Mouse (Mus musculus) liver, embryonic 14.5 days (tissue): ENCODE measurements around the gene Fez1. TPM values are rescaled to one million over a fixed set of nuclear protein-coding genes. Genes with fewer than 3 reads are reported as not detected.

Experiments
- ATAC-seq: fragments of 200-750 bp; cut with Nextera tagmentation; 2 replicates; pipeline ENCODE4 v1.8.0; 2017; ENCODE audit warnings: moderate number of reproducible peaks, mild to moderate bottlenecking, moderate library complexity; ENCODE audit not compliant: insufficient read depth
- DNase-seq, 3 experiments: peaks; one replicate each; pipeline ENCODE4 v3.0.0-alpha.2; 2012 to 2013; ENCODE audit warnings: low read depth in 3 of 3, low spot score in 3 of 3
- H3K27ac ChIP-seq: fragments of 300-500 bp; sonication (generic); 2 replicates; pipeline ENCODE4 v1.5.1; 2014; ENCODE audit warnings: moderate library complexity, mild to moderate bottlenecking, control low read depth, inconsistent platforms
- H3K27me3 ChIP-seq: fragments of 300-500 bp; sonication (generic); 2 replicates; pipeline ENCODE4 v1.6.1; 2014; ENCODE audit warnings: mild to moderate bottlenecking, low read length, moderate library complexity; ENCODE audit not compliant: control insufficient read depth, insufficient read depth
- H3K36me3 ChIP-seq: fragments of 300-500 bp; sonication (generic); replicated peaks from 2 replicates; pipeline ENCODE4 v1.6.1; 2014; ENCODE audit warnings: low read depth; ENCODE audit not compliant: control insufficient read depth, insufficient read depth
- H3K4me1 ChIP-seq, 2 experiments: fragments of 200-500 bp in 1 of 2; fragments of 300-500 bp in 1 of 2; sonication (generic) in 1 of 2; replicated peaks; 2 replicates each; pipeline ENCODE4 v1.6.1; 2012 to 2014; ENCODE audit warnings: antibody characterized with exemption in 1 of 2, inconsistent platforms in 1 of 2, low read length in 1 of 2; ENCODE audit not compliant: control insufficient read depth in 2 of 2, insufficient read depth in 2 of 2
- H3K4me2 ChIP-seq: fragments of 300-500 bp; sonication (generic); 2 replicates; pipeline ENCODE4 v1.6.1; 2014; ENCODE audit warnings: low read depth, mild to moderate bottlenecking, control low read depth, moderate library complexity
- H3K4me3 ChIP-seq, 2 experiments: fragments of 200-500 bp in 1 of 2; fragments of 300-500 bp in 1 of 2; sonication (generic) in 1 of 2; 2 replicates each; pipeline ENCODE4 v1.5.1; 2012 to 2014; ENCODE audit warnings: low read depth in 2 of 2, low read length in 2 of 2, mild to moderate bottlenecking in 2 of 2, control low read depth in 1 of 2, inconsistent platforms in 1 of 2, moderate library complexity in 1 of 2; ENCODE audit not compliant: insufficient read depth in 1 of 2
- H3K9ac ChIP-seq: fragments of 300-500 bp; sonication (generic); replicated peaks from 2 replicates; pipeline ENCODE4 v1.6.1; 2014; ENCODE audit warnings: mild to moderate bottlenecking, control low read depth, moderate library complexity
- H3K9me3 ChIP-seq: fragments of 300-500 bp; sonication (generic); 2 replicates; pipeline ENCODE4 v1.6.1; 2016; ENCODE audit warnings: low read length, mixed read lengths; ENCODE audit not compliant: control insufficient read depth
- CTCF ChIP-seq: IDR thresholded peaks from 2 replicates; pipeline ENCODE4 v1.5.1; 2016; ENCODE audit warnings: antibody characterized with exemption, low read depth, control low read depth
- EP300 ChIP-seq: IDR thresholded peaks from 2 replicates; pipeline ENCODE4 v1.6.1; 2016; ENCODE audit warnings: antibody characterized with exemption, low read depth
- WGBS: fragments of 180-500 bp; shearing (Covaris S2); extraction: QIAGEN DNeasy Blood & Tissue Kit; methylation state at CpG from one replicate; pipeline ENCODE4 v1.1.7; 2014; ENCODE audit not compliant: insufficient replicate concordance; 5-methylcytosine and 5-hydroxymethylcytosine counted together
- polyA plus RNA-seq, 2 experiments: library from polyadenylated mRNA; depleted of rRNA in 1 of 2; stranded (reverse) in 1 of 2; unstranded in 1 of 2; fragments of >200 nt; fragmentation: Nextera tagmentation in 1 of 2; extraction: Ambion mirVana in 1 of 2; gene quantifications; 2 replicates each; pipeline versions ENCODE4 v1.2.1 to v1.2.3; 2012 to 2014

The Fez1 gene
- polyA plus RNA-seq, 2 experiments, result 0.12 to 0.28 TPM

DNA sequence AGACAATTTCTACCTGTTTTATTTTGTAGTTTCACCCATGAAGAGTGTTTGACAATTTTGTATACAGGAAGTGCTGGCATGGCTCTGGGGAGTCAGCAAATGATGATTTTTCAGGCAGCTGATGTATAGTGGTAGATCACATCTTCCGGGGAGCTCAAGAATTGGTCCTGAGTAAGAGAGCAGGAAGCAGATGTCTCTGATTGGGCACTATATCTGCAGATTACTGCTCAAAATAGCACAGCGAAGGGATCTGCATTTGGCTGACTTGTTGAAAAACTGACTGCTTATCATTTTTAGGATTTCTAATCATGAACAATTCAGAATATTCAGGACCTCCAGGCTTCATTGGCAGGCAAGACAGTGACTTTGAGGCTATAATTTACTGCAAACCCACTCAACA lies 30.5 kb downstream of the Fez1 start:
- Histone ChIP-seq H3K27me3 (no peaks in the 10 kb centered on the region), H3K36me3 (no peaks in the 10 kb centered on the region), H3K4me2 (no peak overlapping the region), H3K27ac (no peak overlapping the region), H3K4me3 (no peak overlapping the region), H3K9ac (no peak overlapping the region), H3K9me3 (no peaks in the 10 kb centered on the region), H3K4me1 (no peaks in the 10 kb centered on the region)
- ATAC-seq (no peak), DNase-seq (no peak)
- TF ChIP-seq CTCF (no peak), EP300 (no peak)
- 36% methylated on average over 2 of the region's 2 CpGs for WGBS

DNA sequence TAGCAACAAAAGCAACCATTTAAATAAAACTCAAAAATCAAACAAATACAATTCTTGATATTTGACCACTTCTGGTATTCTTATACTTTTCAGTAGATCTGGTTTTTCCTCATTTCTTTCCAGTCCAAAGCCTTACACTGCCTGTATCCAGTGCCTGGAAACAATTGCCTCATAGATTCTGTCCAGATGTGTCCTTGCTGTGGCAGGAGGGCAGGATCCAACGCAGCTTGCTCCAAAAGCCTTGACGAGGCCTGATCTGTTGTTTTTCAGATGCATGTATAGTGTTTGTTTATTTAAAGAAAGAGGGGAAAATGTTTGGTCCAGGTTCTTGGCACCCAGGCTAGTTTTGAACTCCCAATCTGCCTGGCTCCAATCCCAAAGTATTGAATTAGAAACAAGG lies 34.7 kb downstream of the Fez1 start:
- Histone ChIP-seq H3K27me3 (no peaks in the 10 kb centered on the region), H3K9ac (no peak overlapping the region), H3K27ac (no peak overlapping the region), H3K9me3 (no peaks in the 10 kb centered on the region), H3K36me3 (no peaks in the 10 kb centered on the region), H3K4me3 (no peak overlapping the region), H3K4me1 (no peaks in the 10 kb centered on the region; a peak in 1 of 4 replicates), H3K4me2 (no peak overlapping the region)
- TF ChIP-seq EP300 (no peak), CTCF (no peak)
- WGBS, result 46% methylated on average over 2 of the region's 2 CpGs
- DNase-seq, result no peak
- ATAC-seq, result no peak

DNA sequence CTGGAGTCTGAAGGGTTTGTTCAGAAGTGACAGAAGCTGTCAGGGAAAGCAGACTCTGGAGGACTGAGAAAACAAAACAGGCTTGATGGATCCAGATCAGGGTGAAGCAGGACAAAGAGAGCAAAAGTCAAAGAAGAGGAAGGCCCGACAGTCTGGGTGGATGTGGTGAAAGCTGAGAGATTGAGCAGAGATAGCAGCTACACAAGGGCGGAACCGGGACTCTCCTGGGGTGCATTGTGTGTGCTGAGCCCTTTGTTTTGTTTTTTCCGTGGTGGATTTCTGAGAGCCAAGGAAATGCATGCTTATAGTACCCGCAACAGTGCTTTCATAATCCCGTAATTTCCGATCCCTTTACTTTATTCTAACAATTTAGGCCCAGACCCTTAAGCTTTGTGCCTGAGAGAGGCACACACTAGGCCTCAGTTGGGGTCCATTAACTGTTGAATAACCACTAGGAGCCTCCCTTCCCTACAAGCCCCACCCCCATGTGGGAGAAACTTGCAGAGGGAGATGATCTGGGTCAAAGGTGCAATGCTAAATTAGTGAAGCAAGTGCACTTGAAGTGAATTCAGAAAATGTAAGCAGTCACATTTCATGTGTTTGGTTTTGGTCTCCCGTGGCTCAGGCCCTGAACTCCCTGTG lies 35.9 kb downstream of the Fez1 start:
- H3K9me3 ChIP-seq, result no peaks in the 10 kb centered on the region
- H3K4me2 ChIP-seq, result no peak overlapping the region
- no peak for DNase-seq
- no peak for ATAC-seq
- no peak overlapping the region for H3K9ac ChIP-seq
- no peaks in the 10 kb centered on the region; a peak in 1 of 4 replicates for H3K4me1 ChIP-seq
- no peak overlapping the region for H3K4me3 ChIP-seq
- no peak for TF ChIP-seq EP300
- TF ChIP-seq CTCF, result no peak
- WGBS, result 19% methylated on average over 8 of the region's 8 CpGs
- H3K36me3 ChIP-seq, result no peaks in the 10 kb centered on the region
- no peak overlapping the region for H3K27ac ChIP-seq
- H3K27me3 ChIP-seq, result no peaks in the 10 kb centered on the region

DNA sequence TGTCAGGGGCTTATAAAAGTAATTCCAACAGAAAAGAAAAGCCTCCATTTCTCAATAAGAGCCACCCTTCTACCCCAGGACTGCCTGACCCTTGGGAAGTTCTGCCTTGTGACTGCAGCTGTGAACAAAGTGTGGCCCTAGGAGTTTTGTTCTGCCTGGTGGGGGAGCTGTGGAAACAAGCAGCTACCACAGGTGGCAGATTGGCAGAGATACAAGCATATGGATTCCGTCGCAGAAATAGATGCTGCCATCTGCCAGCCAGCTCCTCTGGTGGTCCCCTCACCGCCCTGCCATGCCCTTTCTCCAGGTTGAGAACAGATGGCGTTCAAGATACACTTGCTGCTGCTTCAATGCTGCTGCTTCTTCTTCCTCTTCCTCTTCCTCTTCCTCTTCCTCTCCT lies 37.0 kb downstream of the Fez1 start:
- ATAC-seq (no peak), DNase-seq (no peak)
- no peak overlapping the region for H3K4me3 ChIP-seq
- H3K4me1 ChIP-seq, result no peaks in the 10 kb centered on the region; a peak in 1 of 4 replicates
- TF ChIP-seq EP300 (no peak), CTCF (no peak)
- 33% methylated on average over 4 of the region's 4 CpGs for WGBS
- H3K4me2 ChIP-seq, result no peak overlapping the region
- H3K27ac ChIP-seq, result no peak overlapping the region
- H3K27me3 ChIP-seq, result no peaks in the 10 kb centered on the region
- no peak overlapping the region for H3K9ac ChIP-seq
- H3K9me3 ChIP-seq, result no peaks in the 10 kb centered on the region
- no peaks in the 10 kb centered on the region for H3K36me3 ChIP-seq

DNA sequence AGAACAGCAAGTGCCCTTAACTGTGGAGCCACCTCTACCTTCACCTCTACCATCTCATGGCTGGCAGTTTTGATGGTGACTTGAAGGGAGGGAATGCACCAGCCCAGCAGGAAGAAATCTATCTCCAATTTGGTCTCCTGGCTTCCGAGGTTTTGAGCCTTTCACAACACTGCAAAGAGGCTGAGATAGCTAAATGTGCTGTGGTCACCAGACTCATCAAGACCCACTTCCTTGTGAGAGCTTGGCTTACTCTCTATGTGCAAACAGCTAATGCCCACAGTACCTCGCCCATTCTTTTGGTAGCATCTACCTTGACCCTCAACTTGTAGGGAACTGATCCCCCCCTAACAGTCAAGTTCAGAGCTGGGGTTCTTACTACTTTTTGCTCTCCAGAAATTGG lies 40.9 kb downstream of the Fez1 start:
- 22% methylated on average over 2 of the region's 2 CpGs for WGBS

More for the DNA sequence above, 40.9 kb downstream of the Fez1 start:
- no peak for ATAC-seq
- Histone ChIP-seq H3K9ac (no peak overlapping the region), H3K4me1 (no peaks in the 10 kb centered on the region; a peak in 1 of 4 replicates), H3K4me3 (no peak overlapping the region), H3K36me3 (no peaks in the 10 kb centered on the region), H3K9me3 (no peaks in the 10 kb centered on the region), H3K4me2 (no peak overlapping the region), H3K27me3 (no peaks in the 10 kb centered on the region), H3K27ac (no peak overlapping the region)
- TF ChIP-seq CTCF (no peak), EP300 (no peak)
- DNase-seq, result no peak
